In the genomic region with DNA sequence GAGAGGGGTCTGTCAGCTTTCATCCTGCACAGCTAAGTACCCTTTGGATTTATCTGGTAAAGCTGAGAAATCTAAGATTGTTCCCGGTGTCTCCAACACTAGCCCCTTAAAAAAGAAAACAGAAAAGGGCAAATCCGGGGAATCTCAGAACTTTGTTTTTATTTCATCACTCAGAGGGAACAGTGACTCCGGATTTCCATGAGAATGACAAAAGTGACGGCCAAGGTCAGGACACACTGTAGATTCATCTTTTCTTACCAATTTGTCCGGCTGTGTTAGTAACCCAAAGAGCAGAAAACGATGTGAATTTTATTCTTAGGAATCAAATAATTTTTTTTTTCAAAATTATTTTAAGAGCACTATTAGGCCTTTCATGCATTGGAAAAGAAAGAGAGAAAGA, we compare ENCODE assay signal across 8 mouse cellular contexts. TPM values are rescaled to one million over a fixed set of nuclear protein-coding genes. Genes with fewer than 3 reads are reported as not detected.
DNase-seq lines count a peak whose midpoint lies in the region; ATAC-seq and TF ChIP-seq lines count a peak whose summit lies in the region.

No protein-coding gene starts in this region.

- DNase-seq in heart, adult 9 months (ENCODE audit: low spot score in 2 of 2): no peak
- DNase-seq in testis, postnatal 10 days (ENCODE audit: low spot score): no peak
- no peak for DNase-seq in thymus, adult 2 months
- no peak for DNase-seq in spleen, postnatal 10 days (ENCODE audit: low spot score in 2 of 2)
- DNase-seq in left cerebral cortex, postnatal 25 days (ENCODE audit: low spot score in 2 of 2): no peak

- peak overlapping the region; percentile 81; the same call in 1 of the 2 replicates for H3K4me2 ChIP-seq in heart, embryonic 12.5 days
- peak overlapping the region; percentile 80 for H3K4me2 ChIP-seq in limb, embryonic 13.5 days (replicated peaks)

- H3K27me3 ChIP-seq in heart, embryonic 12.5 days (replicated peaks): no peaks in the 10 kb centered on the region
- no peaks in the 10 kb centered on the region for H3K27me3 ChIP-seq in testis, adult 2 months (ENCODE audit: control insufficient read depth, insufficient read depth, low read length)
- H3K27me3 ChIP-seq in limb, embryonic 13.5 days: no peaks in the 10 kb centered on the region
- H3K27me3 ChIP-seq in thymus, adult 2 months (ENCODE audit: control insufficient read depth, insufficient read depth, low read length): no peaks in the 10 kb centered on the region

- intact Hi-C loops in left cerebral cortex, postnatal 25 days (cut with DNase I): no loop called here

- WGBS in heart, embryonic 12.5 days: 55% methylated on average over 6 of the region's 6 CpGs
- 78% methylated on average over 6 of the region's 6 CpGs for WGBS in limb, embryonic 13.5 days
- WGBS in thymus, adult 2 months: 96% methylated on average over 6 of the region's 6 CpGs

- TF ChIP-seq CTCF in testis, adult 2 months (IDR thresholded peaks at IDR 0.05; ENCODE audit: control insufficient read depth, insufficient read depth, insufficient replicate concordance, low read depth, low read length): no peak
- no peak for TF ChIP-seq CTCF in thymus, adult 2 months (IDR thresholded peaks at IDR 0.05; ENCODE audit: borderline replicate concordance, control insufficient read depth, extremely low read depth, insufficient read depth, low read length, poor library complexity)

- no peak for ATAC-seq in heart, embryonic 12.5 days (ENCODE audit: insufficient number of reproducible peaks, low FRiP score)
- ATAC-seq in limb, embryonic 13.5 days (ENCODE audit: low FRiP score, low read depth): no peak

- H3K9ac ChIP-seq in heart, embryonic 12.5 days: no peak overlapping the region
- no peak overlapping the region for H3K9ac ChIP-seq in limb, embryonic 13.5 days

- no peaks in the 10 kb centered on the region for H3K36me3 ChIP-seq in heart, embryonic 12.5 days
- no peaks in the 10 kb centered on the region for H3K36me3 ChIP-seq in testis, adult 2 months (ENCODE audit: control insufficient read depth, insufficient read depth, low read length)
- no peaks in the 10 kb centered on the region for H3K36me3 ChIP-seq in limb, embryonic 13.5 days
- no peaks in the 10 kb centered on the region for H3K36me3 ChIP-seq in thymus, adult 2 months (ENCODE audit: control insufficient read depth, insufficient read depth, low read length)

- H3K27ac ChIP-seq in heart, embryonic 12.5 days (ENCODE audit: poor library complexity, severe bottlenecking): peak overlapping the region; percentile 93
- peak overlapping the region; percentile 57 for H3K27ac ChIP-seq in testis, adult 2 months (ENCODE audit: control insufficient read depth, insufficient read depth, low read depth, low read length)
- peak overlapping the region; percentile 22; the same call in 1 of the 2 replicates for H3K27ac ChIP-seq in limb, embryonic 13.5 days
- no peak overlapping the region for H3K27ac ChIP-seq in thymus, adult 2 months (ENCODE audit: control insufficient read depth, insufficient read depth, low read length)

- no peaks in the 10 kb centered on the region for H3K9me3 ChIP-seq in heart, embryonic 12.5 days (replicated peaks)
- H3K9me3 ChIP-seq in limb, embryonic 13.5 days: no peaks in the 10 kb centered on the region

- TF ChIP-seq POLR2A in testis, adult 2 months (IDR thresholded peaks at IDR 0.05; ENCODE audit: control insufficient read depth, low read depth, low read length): no peak
- TF ChIP-seq POLR2A in thymus, adult 2 months (IDR thresholded peaks at IDR 0.05; ENCODE audit: control insufficient read depth, extremely low read depth, insufficient read depth, low read length, poor library complexity): no peak

- H3K4me3 ChIP-seq in heart, embryonic 12.5 days: no peak overlapping the region
- no peak overlapping the region for H3K4me3 ChIP-seq in testis, adult 2 months (ENCODE audit: control insufficient read depth, low read depth, low read length)
- H3K4me3 ChIP-seq in limb, embryonic 13.5 days: no peak overlapping the region
- no peak overlapping the region for H3K4me3 ChIP-seq in thymus, adult 2 months (ENCODE audit: control insufficient read depth, insufficient read depth, low read length)

- peaks cover 18% of the 10 kb centered on the region for H3K4me1 ChIP-seq in heart, embryonic 12.5 days (replicated peaks)
- H3K4me1 ChIP-seq in testis, adult 2 months (ENCODE audit: control insufficient read depth, insufficient read depth, low read length): peaks cover 5% of the 10 kb centered on the region
- H3K4me1 ChIP-seq in limb, embryonic 13.5 days: peaks cover 5% of the 10 kb centered on the region
- H3K4me1 ChIP-seq in thymus, adult 2 months (replicated peaks; ENCODE audit: control insufficient read depth, insufficient read depth, low read length): peaks cover 4% of the 10 kb centered on the region

RNA-seq across cellular contexts. Expression of a gene that starts 30.5 kb away (rescaled TPM):
- polyA plus RNA-seq in heart, embryonic 12.5 days (2016; fragmentation: Nextera tagmentation; extraction: Ambion mirVana): 482 and 495 TPM in 2 replicates
- polyA plus RNA-seq in testis, adult 2 months (2012; rRNA removed): 137 and 147 TPM in 2 replicates
- 344 TPM in 2 replicates for polyA plus RNA-seq in limb, embryonic 13.5 days (2015; fragmentation: Nextera tagmentation; extraction: Ambion mirVana)
- polyA plus RNA-seq in thymus, adult 2 months (2012; rRNA removed): 112 and 127 TPM in 2 replicates
- total RNA-seq in left cerebral cortex, postnatal 25 days (2021): 100 to 1,000 TPM; 382 to 390 TPM

RNA-seq across cellular contexts. Expression of a gene that starts 37.8 kb away (rescaled TPM):
- 12.4 and 13.5 TPM in 2 replicates for polyA plus RNA-seq in heart, embryonic 12.5 days (2016; fragmentation: Nextera tagmentation; extraction: Ambion mirVana)
- polyA plus RNA-seq in testis, adult 2 months (2012; rRNA removed): 10.1 and 15.2 TPM in 2 replicates
- polyA plus RNA-seq in limb, embryonic 13.5 days (2015; fragmentation: Nextera tagmentation; extraction: Ambion mirVana): 4.8 and 4.9 TPM in 2 replicates
- polyA plus RNA-seq in thymus, adult 2 months (2012; rRNA removed): 0.13 and 0.49 TPM in 2 replicates
- total RNA-seq in left cerebral cortex, postnatal 25 days (2021): 10 to 100 TPM in 1 of 2 experiments, 1 to 10 TPM in 1; 8.0 to 11.5 TPM

RNA-seq across cellular contexts. Expression of a gene that starts 49.2 kb away (rescaled TPM):
- polyA plus RNA-seq in heart, embryonic 12.5 days (2016; fragmentation: Nextera tagmentation; extraction: Ambion mirVana): 200 and 201 TPM in 2 replicates
- 15.3 and 21.8 TPM in 2 replicates for polyA plus RNA-seq in testis, adult 2 months (2012; rRNA removed)
- polyA plus RNA-seq in limb, embryonic 13.5 days (2015; fragmentation: Nextera tagmentation; extraction: Ambion mirVana): 133 and 135 TPM in 2 replicates
- polyA plus RNA-seq in thymus, adult 2 months (2012; rRNA removed): 16.2 and 19.2 TPM in 2 replicates
- 10 to 100 TPM; 29.8 to 33.8 TPM for total RNA-seq in left cerebral cortex, postnatal 25 days (2021)
